Mouse (Mus musculus): ENCODE results near the gene Pola2.

DNA sequence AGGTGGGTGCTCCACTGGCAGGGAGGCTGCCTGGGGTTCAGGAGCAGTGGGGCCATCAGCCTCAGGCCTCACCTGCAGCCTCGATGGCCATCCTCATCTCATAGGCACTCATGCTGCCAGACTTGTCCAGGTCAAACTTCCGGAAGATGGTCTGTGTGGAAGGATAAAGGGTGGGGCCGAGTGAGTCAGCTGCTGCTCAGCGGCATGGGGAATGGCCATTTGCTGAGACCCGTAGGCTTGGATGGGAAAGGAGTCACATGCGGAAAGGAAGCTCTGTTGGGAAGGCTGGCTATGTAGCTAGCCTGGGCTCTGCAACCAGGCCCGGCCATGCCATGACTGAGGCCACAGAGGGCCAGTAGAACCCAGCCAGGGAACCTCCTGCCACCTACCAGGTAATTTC lies 27.5 kb upstream of the Pola2 start:
- TF ChIP-seq CTCF (IDR thresholded peaks at IDR 0.05; ENCODE audit: extremely low read depth, insufficient read length, insufficient replicate concordance, low read depth, low read length) (no peak), POLR2A (IDR thresholded peaks at IDR 0.05; ENCODE audit: low read depth, low read length) (no peak)

Data from small intestine, adult 2 months (tissue).